Mouse (Mus musculus) kidney, embryonic 16.5 days (tissue): Measurements from ENCODE around the gene Sox9. TPM values are rescaled to one million over a fixed set of nuclear protein-coding genes. Genes with fewer than 3 reads are reported as not detected.

Source experiments
- ATAC-seq: fragments of 200-750 bp; cut with Nextera tagmentation; 2 replicates; pipeline ENCODE4 v1.8.0; 2017; ENCODE audit warnings: moderate TSS enrichment; ENCODE audit not compliant: low FRiP score, low TSS enrichment
- H3K27ac ChIP-seq: fragments of 300-500 bp; sonication (generic); 2 replicates; pipeline ENCODE4 v1.5.1; 2014; ENCODE audit warnings: low read length
- H3K27me3 ChIP-seq: fragments of 300-500 bp; sonication (generic); 2 replicates; pipeline ENCODE4 v1.6.1; 2014; ENCODE audit warnings: low read length, control low read depth, mixed read lengths; ENCODE audit not compliant: insufficient read depth
- H3K36me3 ChIP-seq: fragments of 300-500 bp; sonication (generic); 2 replicates; pipeline ENCODE4 v1.6.1; 2014; ENCODE audit warnings: low read length, control low read depth, mixed read lengths; ENCODE audit not compliant: insufficient read depth
- H3K4me1 ChIP-seq: fragments of 300-500 bp; sonication (generic); 2 replicates; pipeline ENCODE4 v1.6.1; 2014; ENCODE audit warnings: low read length, control low read depth, mixed read lengths; ENCODE audit not compliant: insufficient read depth
- H3K4me2 ChIP-seq: fragments of 300-500 bp; sonication (generic); replicated peaks from 2 replicates; pipeline ENCODE4 v1.6.1; 2014; ENCODE audit warnings: low read depth, low read length
- H3K4me3 ChIP-seq: fragments of 300-500 bp; sonication (generic); 2 replicates; pipeline ENCODE4 v1.5.1; 2014; ENCODE audit warnings: mild to moderate bottlenecking, low read length
- H3K9ac ChIP-seq: fragments of 300-500 bp; sonication (generic); replicated peaks from 2 replicates; pipeline ENCODE4 v1.6.1; 2014; ENCODE audit warnings: low read length
- H3K9me3 ChIP-seq: fragments of 300-500 bp; sonication (generic); 2 replicates; pipeline ENCODE4 v1.6.1; 2016; ENCODE audit warnings: low read length, control low read depth
- WGBS: fragments of 180-500 bp; shearing (Covaris S2); extraction: QIAGEN DNeasy Blood & Tissue Kit; methylation state at CpG from one replicate; pipeline ENCODE4 v1.1.7; 2014; 5-methylcytosine and 5-hydroxymethylcytosine counted together
- polyA plus RNA-seq: library from polyadenylated mRNA; unstranded; fragments of >200 nt; fragmentation: Nextera tagmentation; extraction: Ambion mirVana; gene quantifications from 2 replicates; pipeline ENCODE4 v1.2.1, GENCODE M21; 2015

The Sox9 gene
- polyA plus RNA-seq, 1 experiment from 2014 or later = 28.0 TPM

DNA sequence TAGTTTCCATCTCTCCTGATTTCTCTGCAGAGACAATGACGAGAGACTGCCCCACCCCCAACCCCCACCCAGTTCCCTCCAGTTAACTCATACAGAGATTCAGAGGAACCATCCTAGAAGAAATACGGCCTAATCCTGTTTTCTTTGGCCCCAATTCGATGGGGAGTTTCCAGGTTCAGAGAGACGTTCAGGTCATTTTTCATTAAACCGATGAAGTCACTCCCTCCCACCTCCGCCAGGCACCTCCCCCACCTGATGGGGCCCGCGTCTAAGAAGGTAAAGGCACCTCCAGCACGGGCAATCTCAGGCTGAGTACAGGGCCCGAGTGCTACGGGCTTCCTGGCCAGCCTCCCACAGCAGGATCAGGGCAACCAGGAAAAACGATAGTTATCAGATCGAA, 6.3 kb downstream of the Sox9 start:
- no peak for ATAC-seq
- no peak overlapping the region for H3K9ac ChIP-seq
- no peaks in the 10 kb centered on the region for H3K9me3 ChIP-seq
- H3K4me3 ChIP-seq = no peak overlapping the region
- H3K27me3 ChIP-seq = peaks cover 7% of the 10 kb centered on the region; the same call in 1 of the 2 replicates
- peak overlapping the region; percentile 36 for H3K4me2 ChIP-seq
- no peaks in the 10 kb centered on the region for H3K36me3 ChIP-seq
- under 1% methylated on average over 13 of the region's 13 CpGs for WGBS
- H3K4me1 ChIP-seq = peaks cover 28% of the 10 kb centered on the region
- no peak overlapping the region for H3K27ac ChIP-seq

DNA sequence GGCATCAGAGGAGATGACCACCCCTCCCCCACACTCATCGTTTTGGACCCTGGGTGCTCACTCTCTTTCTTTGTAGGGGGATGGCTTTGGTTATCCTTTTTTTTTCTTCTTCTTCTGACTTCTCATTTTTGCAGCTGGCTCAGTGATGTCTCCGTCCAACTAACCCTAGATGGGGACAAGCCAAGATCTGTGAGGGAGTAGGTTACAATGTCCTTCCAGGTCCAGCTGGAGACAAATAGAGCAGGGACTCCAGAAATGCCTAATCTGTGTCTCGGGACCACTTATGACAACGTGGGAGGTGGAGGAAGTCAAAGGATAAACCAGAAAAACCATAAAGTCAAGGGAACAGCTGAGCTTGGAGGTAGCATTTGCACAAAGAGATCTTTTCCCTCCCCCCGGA, 14.4 kb downstream of the Sox9 start:
- H3K4me3 ChIP-seq = no peak overlapping the region
- 0 out of 2 replicates have a peak, but pooled peaks cover 2% of the 10 kb centered on the region for H3K4me1 ChIP-seq
- no peaks in the 10 kb centered on the region for H3K27me3 ChIP-seq
- H3K36me3 ChIP-seq = no peaks in the 10 kb centered on the region
- H3K9ac ChIP-seq = no peak overlapping the region
- no peak for ATAC-seq
- 77% methylated on average over 5 of the region's 5 CpGs for WGBS
- no peak overlapping the region for H3K4me2 ChIP-seq
- no peaks in the 10 kb centered on the region for H3K9me3 ChIP-seq
- H3K27ac ChIP-seq = no peak overlapping the region

DNA sequence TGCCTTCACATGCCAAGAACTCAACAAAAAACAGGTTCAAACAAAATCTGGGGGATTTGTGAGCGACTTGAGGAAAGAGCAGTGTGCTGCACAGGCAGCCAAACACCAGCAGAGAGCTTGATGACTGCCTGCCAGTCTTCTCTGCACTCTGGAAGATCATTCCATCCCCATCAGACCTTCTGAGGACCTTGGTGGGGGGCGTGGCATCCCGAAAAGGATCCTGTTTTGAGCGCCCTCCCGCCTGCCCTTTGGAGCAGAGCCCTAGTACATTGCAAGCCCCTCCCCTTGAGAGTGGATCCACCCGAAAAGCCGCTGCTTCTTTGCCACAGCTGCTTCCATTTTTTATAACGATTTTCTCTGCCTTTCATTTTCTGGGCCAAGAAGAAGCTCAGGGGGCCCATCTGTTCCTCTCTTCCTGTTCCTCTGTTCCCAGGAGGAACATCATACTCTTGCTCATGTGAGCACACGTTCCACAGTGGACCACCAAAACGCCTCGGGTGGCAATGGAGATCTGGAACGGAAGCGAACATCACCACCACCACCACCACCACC, 16.9 kb downstream of the Sox9 start:
- WGBS = 58% methylated on average over 13 of the region's 13 CpGs
- no peak for ATAC-seq
- no peaks in the 10 kb centered on the region for H3K9me3 ChIP-seq
- no peak overlapping the region for H3K27ac ChIP-seq
- H3K36me3 ChIP-seq = no peaks in the 10 kb centered on the region
- no peak overlapping the region for H3K4me2 ChIP-seq
- H3K9ac ChIP-seq = no peak overlapping the region
- H3K4me3 ChIP-seq = no peak overlapping the region
- no peaks in the 10 kb centered on the region for H3K27me3 ChIP-seq
- H3K4me1 ChIP-seq = 0 out of 2 replicates have a peak, but pooled peaks cover 4% of the 10 kb centered on the region

DNA sequence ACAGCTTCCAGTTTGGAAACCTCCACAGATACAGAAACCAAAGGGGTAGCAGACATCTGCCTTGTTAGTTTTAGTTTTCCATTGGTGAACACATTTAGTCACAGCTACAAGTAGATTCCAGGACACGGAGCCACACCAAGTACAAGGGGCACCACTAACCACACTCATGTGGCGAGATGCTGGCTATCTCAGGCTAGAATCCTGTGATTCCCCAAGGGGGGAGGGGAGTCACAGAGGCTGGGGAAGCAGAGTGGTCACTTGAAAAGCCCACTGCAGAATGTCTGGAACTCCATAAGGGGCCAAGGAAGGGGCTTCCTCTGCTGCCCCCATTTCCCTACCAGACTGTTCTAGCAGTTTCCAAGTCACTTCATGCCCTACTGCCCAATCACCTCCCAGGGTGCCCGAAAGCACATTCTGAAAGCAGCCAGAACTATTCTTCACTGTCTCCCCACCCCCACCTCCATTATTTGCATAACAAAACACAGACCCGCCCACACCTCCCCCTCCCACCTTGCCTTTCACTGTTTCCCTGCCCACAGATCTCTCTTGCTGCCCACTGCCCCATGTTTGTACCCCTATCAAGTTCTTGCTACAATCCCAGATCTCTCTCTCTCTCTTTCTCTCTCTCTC, 19.3 kb downstream of the Sox9 start:
- Histone ChIP-seq H3K27me3 (no peaks in the 10 kb centered on the region), H3K4me2 (no peak overlapping the region), H3K9ac (no peak overlapping the region), H3K36me3 (no peaks in the 10 kb centered on the region), H3K4me3 (no peak overlapping the region), H3K9me3 (no peaks in the 10 kb centered on the region), H3K27ac (no peak overlapping the region), H3K4me1 (0 out of 2 replicates have a peak, but pooled peaks cover 4% of the 10 kb centered on the region)
- 39% methylated on average over 4 of the region's 4 CpGs for WGBS
- no peak for ATAC-seq

DNA sequence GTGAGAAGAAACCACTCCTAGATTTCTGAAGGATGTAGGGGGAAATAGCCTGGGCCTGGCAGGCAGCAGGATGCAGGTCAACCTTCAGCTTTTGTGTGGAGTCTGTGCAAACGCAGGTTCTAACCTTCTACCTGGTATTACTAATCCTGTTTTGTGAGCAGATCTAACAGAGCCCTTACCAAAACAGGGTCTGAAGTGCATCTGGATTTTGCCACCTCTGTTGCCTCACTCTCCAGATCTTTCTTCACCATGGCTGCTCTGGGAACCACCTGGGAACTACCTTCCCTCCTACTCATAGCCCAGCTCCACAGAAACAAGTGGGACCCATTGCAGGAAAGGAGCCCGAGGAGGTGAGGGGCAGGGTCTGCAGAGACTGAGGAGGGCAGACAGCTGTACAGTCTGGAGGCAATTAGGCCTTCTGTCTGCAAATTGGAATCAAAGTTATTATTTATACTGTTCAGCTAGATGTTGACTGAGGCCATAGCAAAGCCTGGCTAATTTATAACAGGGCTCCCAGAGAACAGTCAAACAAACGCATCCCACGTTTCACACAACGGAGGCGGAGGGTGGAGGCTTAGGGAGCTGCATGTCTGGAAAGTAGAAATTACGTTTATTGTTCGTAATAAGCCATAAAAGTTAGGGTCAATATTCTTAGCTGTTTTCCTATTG, 25.9 kb downstream of the Sox9 start:
- no peak for ATAC-seq
- no peak overlapping the region for H3K9ac ChIP-seq
- 36% methylated on average over 8 of the region's 8 CpGs for WGBS

DNA sequence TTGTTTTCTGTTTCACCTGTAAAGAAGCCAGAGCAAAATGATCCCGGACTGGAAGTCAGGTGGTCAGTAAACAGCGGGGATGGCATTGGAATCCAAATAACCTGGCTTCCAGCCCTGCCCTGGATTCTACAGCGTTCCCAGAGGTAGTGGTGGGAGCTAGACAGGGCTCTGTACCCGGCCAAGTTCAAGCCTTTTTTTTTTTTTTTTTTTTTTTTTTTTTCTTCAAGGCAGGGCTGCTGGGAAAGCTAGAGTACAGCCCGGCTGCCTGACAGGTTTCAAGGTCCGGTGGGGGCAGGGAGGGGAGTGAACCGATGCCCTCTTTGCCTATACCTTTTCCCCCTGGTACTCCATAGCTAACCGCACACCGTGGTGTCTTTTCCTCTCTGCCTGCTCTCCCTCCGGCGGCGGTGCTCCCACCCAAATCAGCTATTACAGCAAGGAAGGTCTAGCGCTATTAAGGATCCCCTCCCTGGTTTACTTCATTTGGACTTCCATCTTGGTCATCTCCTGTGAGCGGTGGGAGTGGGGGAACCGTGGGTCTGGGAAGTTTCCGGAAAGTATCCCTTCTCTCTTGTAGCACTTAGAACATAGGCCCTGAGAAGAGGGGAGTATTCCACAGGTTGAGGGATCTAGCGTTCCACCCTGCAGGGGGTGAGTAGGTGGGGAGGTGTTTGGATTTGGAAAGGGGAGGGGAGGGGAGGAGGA, 28.6 kb downstream of the Sox9 start:
- H3K9ac ChIP-seq = peak overlapping the region; percentile 17; the same call in 1 of the 2 replicates
- no peaks in the 10 kb centered on the region for H3K9me3 ChIP-seq
- H3K36me3 ChIP-seq = no peaks in the 10 kb centered on the region
- WGBS = 2% methylated on average over 17 of the region's 17 CpGs
- peaks cover 31% of the 10 kb centered on the region for H3K4me1 ChIP-seq
- H3K4me2 ChIP-seq = peak overlapping the region; percentile 56
- H3K27me3 ChIP-seq = peaks cover 10% of the 10 kb centered on the region; the same call in 1 of the 2 replicates
- H3K27ac ChIP-seq = 0 out of 2 replicates have a peak overlapping the region, but pooled peaks have one; percentile 1
- peak overlapping the region; percentile 34 for H3K4me3 ChIP-seq
- peak; percentile 75 for ATAC-seq

More for the DNA sequence above, 25.9 kb downstream of the Sox9 start:
- H3K36me3 ChIP-seq = no peaks in the 10 kb centered on the region
- H3K4me3 ChIP-seq = no peak overlapping the region
- H3K27me3 ChIP-seq = peaks cover 10% of the 10 kb centered on the region; the same call in 1 of the 2 replicates
- peaks cover 31% of the 10 kb centered on the region for H3K4me1 ChIP-seq
- H3K27ac ChIP-seq = no peak overlapping the region
- H3K9me3 ChIP-seq = no peaks in the 10 kb centered on the region
- H3K4me2 ChIP-seq = no peak overlapping the region

DNA sequence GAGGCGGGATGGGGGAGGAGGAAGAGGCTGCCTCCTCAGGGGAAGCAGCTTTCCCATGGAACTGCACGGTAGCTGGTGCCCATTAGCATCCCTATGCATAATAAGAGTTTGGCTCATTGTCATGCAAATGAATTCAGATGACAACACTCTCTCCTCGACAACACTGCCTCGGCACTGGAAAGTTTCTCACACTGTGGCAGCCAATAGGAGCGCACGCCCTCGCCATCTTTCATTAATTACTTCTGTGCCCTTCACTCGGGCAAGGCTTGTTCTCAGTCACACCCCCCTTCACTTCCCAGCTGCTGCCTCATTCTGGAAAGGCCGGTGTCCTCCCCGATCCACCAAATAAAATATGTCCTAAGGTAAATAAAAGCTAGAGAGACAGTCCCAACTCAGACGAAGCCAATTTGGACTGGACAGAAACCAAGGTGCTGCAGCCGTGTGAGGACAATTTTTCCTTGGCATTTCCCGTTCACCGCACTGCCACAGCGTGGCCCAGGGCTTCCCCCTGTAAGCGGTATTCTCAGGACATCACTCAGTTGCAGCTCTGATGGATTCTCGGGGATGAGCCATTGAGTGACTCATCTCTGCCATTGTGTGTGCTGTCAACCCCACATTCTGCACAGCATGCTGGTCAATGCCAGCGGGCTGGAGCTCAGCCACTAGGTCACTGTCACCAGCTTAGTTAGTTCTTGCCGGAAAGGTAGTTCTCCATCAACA, 29.3 kb downstream of the Sox9 start:
- peak; percentile 71 for ATAC-seq
- H3K27ac ChIP-seq = no peak overlapping the region
- peaks cover 10% of the 10 kb centered on the region; the same call in 1 of the 2 replicates for H3K27me3 ChIP-seq
- H3K4me2 ChIP-seq = peak overlapping the region; percentile 56
- 6% methylated on average over 19 of the region's 19 CpGs for WGBS
- peak overlapping the region; percentile 34 for H3K4me3 ChIP-seq
- H3K9me3 ChIP-seq = no peaks in the 10 kb centered on the region
- H3K4me1 ChIP-seq = peaks cover 31% of the 10 kb centered on the region
- no peaks in the 10 kb centered on the region for H3K36me3 ChIP-seq
- peak overlapping the region; percentile 35; the same call in 1 of the 2 replicates for H3K9ac ChIP-seq

DNA sequence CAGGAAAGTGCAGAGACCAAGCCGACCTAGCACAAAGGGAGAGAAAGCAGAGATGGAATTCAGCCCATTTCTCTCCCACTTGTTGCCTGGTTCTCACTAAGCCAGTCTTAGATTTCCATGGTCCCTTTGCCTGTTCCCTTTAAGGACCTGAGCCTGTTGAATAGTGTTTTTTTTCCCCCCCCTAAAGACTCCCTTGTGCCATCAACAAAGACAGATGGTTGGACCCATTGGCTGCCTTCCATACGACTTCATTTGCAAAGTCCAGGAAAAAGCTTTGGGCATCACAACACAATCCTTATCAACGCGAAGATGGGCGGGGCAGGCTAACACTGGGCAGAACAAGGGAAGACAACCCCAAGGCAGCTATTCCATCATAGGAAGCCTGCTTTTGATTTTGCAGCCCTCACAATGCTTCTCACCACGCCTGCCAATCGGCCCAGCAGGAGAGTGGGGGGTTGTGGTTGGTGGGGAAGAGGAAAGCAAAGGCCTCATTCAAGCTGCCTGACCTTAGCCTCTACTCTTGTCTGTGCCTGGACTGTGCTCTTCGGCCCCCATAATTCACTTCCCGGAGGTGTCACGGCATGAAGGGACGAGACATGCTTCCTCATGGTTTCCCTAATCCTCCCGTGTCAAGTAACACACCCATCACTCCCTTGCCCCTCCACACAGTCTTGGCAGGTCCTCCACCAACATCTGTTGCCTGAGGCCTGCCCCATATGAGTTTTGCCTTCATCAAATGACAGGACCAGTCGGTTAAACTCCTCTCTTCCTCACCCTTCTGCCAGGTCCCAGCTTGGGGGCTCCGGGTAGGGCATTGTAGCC, 36.0 kb downstream of the Sox9 start:
- Histone ChIP-seq H3K4me2 (no peak overlapping the region), H3K36me3 (no peaks in the 10 kb centered on the region), H3K9ac (no peak overlapping the region), H3K9me3 (no peaks in the 10 kb centered on the region), H3K4me3 (no peak overlapping the region), H3K4me1 (no peaks in the 10 kb centered on the region; the same call in 1 of the 2 replicates), H3K27me3 (no peaks in the 10 kb centered on the region), H3K27ac (no peak overlapping the region)
- WGBS = 46% methylated on average over 14 of the region's 14 CpGs
- ATAC-seq = no peak
